Mouse (Mus musculus) bone marrow macrophage, adult 2 months (primary cell): ENCODE measurements at regions not wholly inside any gene's neighbourhood (a gene's known extent, or its start where the extent isn't known, plus 50 kb on each side); places are given as distances from the start of the nearest gene placed in this dataset.

Experiments
- CTCF ChIP-seq: IDR thresholded peaks from 2 replicates; pipeline ENCODE4 v1.5.1; 2012; ENCODE audit warnings: low read depth, mild to moderate bottlenecking, low read length, moderate library complexity
- POLR2A ChIP-seq: IDR thresholded peaks from 2 replicates; pipeline ENCODE4 v1.6.1; 2012; ENCODE audit warnings: mild to moderate bottlenecking, low read depth, low read length, borderline replicate concordance

DNA sequence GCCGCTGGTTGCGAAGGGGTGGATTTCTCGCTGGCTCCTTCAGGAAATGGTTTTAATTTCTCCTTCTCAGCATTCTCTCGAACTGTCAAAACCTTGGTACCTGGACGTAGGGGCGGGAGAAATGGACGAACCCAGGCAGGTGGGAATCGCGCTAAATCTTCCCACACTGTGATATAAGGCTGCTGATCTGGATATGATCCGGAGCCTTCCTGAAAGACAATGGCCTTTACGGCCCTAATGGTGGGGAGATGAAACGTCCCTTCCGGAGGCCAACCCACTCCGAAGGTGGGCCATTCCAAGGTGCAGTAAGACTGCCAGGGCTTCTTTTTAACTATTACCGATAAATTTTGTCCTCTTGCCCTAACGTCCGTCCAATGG is 279.1 kb downstream of the Gm21863 start:
- TF ChIP-seq POLR2A (no peak), CTCF (no peak)
